Mouse (Mus musculus) cerebellum, postnatal 25 days (tissue): ENCODE results near the gene Terb2.

Source experiments
- DNase-seq, 2 experiments: peaks; one replicate each; pipeline ENCODE4 v3.0.0; 2021; ENCODE audit warnings: mixed read lengths in 2 of 2

The Terb2 gene

DNA sequence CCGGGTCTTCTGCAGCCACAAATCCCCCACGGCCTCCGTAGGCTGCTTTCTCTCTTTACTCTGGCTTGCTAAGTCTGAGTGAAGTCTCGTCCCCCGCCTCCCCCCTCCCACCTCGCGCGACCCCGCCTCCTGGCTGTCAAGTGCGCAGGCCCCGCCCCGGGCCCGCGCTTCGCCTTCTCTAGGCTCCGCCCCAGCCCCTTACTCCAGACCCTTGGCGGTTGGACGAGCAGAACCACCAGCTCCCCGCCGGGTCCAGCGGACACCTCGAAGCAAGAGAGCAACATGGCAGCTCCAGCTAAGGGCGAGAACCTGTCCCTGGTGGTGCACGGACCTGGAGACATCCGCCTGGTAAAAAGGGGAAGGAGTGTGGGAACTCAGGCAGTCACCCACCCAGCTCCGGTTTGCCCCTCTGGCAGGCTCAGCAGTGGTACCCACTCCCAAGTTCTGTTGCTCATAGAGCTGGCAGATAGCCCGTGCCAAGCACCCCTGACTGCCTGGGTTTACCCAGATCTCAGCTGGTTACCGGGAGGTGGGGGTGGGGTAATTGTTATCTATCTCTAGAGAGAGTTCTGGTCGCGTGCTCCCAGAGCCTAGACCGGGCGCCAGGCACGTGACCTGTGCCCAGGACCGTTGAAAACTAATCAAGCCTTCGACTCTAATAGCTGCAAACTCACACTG is 48.7 kb downstream of the Terb2 start, which contains the start of gene Sord:
Gene Sord, plus strand, starts transcription at position 139 of the 678 bp plus-strand sequence.
- peak; percentile 78 to 86 for DNase-seq

DNA sequence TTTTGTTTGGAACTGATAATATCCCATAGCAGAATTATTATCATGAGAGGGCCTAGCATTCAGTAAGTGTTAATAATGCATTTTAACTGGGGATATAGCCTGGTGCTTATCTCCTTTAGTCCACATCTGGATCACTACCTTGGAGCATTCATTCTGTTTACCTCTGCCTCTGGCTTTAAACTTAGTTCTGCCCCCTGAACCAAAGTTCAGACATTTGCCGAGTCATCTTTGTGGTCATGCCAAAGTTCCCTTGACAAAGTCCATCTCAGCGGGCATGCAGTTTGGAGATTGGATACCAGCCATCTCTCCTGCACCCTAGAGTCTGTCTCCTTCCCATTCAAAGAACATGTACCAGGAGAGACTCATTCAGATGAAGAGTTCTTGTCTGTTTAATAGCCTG is 49.4 kb downstream of the Terb2 start:
- no peak for DNase-seq

DNA sequence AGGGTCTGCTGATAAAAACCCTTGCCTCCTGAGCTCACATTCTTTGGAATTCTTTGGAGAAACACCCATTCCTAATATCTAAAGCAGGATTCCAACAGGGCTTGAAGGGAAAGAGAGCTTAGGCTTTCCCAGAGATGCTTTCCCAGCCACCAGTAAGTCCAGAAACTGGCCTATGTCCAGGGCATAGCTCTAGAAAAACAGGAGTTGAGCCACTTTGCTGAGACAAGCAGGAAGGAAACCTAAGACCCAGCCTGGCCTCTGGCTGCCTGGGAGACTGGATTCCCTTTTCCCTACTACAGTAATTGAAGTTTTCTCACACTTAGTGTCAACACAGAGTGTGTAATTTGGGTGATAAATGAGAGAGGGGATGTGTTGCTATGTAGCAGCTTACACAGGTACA is 50.2 kb downstream of the Terb2 start:
- no peak for DNase-seq

DNA sequence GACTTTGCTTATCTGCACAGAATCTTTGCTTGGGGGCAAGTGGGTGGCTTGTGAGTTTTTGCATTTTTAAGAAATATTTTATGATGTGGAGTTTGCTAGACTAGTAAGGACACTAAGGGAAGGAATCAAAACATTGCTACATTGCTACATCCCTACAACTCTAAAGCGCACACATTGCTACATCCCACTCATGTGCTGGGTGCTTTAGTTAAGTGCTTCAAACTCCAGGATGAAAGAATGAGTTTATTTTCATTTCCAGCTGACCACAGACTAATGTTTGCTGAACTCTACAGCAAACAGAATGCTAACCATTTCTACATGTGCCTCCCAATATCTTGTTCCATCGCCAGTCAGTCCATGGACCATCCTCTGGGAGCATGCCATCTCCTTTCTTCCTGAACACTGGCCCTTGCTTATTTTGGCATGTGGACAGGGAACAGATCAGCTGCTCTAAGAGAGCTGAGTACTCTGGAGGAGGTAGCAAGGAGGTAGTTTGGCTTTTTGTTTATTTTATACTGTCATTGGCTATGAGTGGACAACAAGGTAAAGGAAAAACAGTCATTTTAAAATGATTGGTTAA is 51.9 kb downstream of the Terb2 start:
- no peak for DNase-seq

DNA sequence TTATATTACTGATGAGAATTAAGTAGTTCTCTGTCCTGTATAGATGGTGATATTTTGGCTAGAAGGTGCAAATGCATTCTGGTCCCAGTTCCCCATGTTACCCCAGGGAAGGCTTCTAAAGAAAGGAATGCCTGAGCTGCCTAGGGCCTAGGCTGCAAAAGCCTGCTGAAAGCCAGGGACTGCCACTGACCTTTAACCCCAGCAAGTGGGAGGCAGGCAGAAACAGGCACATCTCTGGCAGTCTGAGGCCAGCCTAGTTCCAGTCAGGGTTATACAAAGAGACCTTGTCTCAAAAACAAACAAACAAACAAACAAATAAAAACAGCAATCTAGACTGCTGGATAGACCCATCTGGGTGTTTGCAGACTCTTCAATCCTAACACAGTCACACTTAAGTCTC is 54.7 kb downstream of the Terb2 start:
- no peak for DNase-seq

DNA sequence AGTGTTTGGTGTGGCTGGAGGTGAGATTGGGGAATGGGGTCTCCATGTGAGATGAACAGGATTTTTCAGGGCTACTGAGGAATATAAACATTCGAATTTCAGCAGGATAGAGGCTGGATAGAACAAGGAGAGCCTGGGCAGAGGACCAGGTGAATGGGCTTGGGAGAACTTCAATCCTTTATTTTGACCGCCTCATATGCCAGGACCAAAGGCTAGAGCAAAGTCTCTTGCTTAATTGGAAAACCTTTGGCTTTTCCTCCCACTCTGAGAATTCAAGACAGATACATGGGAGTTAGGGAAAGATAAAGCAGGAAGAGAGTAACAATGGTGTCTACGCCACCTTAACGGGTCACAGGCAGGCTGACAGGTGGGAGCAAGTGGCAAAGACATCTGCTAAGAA is 55.2 kb downstream of the Terb2 start:
- DNase-seq = no peak

DNA sequence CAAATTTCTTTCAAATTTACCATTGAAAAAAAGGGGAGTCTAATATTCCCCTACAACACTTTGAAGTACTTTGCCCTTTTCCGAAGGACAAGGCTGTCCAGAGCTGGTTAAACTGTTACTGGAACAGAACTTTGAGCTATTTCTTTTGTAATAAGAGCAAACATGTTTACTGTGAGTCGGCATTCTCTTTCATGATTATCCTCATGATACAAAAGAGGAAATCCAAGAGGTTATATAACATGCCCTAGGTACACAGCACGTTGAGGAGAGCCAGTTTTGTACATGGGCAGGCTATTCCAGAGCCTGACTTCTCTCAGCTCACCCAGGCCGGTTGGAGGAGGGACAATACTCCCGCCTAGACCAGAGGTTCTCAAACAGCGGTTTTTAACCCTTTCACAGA is 55.9 kb downstream of the Terb2 start:
- DNase-seq = no peak

DNA sequence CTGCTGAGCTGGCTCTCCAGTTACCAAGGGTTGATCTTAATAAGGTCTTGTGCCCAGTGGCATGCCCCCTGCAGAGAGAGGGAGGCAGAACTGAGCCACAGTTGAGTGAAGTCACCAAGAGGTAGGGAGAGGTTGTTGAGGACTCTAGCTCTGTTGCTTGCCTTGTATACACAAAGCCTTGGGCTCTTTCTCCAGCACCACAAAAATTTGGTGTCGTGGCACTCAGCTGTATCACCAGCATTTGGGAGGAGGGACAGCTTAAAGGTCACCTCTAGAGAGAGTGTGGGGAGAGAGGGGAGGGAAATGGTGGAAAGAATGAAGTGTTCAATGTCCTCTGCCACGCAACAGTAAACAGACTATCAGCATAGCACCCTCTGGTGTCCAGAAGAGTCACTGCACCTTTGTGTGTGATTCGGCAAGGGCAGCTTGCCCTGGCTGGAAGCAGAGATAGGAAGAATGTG is 57.6 kb downstream of the Terb2 start:
- DNase-seq = peak; percentile 75 to 86

DNA sequence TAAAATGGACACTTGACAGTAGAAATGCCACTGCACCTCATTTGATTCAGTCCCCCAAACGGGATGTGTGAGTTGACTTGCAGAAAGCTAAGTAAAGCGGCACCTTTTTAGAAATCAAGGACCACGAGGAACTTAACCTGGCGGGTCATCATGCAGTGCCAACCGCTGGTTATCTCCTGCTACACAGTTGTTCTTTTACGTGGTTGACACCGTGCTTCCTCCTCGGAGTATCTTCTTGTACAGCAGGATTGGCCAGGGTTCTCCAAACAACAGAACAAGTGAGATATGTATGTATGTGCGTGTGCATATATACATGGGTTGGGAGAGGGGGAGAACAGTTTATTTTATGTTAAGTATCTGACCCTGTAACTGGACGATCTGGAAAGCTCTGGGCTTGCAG is 61.7 kb downstream of the Terb2 start:
- no peak for DNase-seq

DNA sequence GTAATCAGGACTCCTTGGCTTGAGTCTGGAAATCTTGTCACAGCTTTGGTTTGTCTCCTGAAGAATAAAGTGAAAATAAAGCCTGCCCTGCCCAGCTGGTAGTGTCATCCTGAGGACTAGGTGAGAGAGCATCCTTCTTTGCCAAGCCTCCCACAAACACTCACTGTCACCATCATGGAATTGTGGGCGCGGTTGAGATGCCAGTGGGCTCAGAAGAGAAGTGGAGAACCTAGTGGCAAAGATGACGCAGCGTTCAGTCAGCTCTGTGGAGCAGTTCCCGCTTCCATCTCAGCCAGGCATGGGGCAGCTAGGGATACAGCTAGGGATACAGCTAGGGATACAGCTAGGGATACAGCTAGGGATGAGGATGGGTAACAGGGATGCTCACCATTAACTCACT is 69.9 kb downstream of the Terb2 start:
- DNase-seq = no peak
